In the genomic region with DNA sequence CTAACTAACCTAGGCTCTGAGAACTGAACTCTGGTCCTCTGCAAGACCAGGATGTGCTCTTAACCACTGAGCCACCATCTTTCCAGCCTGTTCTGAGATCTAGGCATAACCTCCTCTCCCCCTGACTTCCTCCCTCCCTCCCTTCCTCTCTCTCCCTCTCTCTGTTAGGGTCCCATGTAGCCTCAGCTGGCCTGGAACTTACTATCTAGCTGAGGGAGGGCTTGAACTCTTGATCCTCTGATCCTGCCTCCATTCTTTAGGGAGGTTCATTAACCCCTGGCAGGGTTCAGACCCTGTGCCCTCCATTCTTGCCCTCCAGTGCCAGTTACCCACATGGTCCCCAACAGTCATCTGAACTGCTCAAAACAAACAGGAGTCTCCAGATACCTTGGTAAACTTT, we compare ENCODE assay signal across 21 mouse cellular contexts.
"Had no signal": no experiment of that assay in that cellular context is flagged by ENCODE, and none has a peak within 500 bp of the region (broad histone marks: within the 10 kb centered on the region; RNA-seq: fewer than 3 reads in every experiment).

No protein-coding gene starts in this region.

- H3K4me3 ChIP-seq: limb, embryonic 12.5 days; limb, embryonic 15.5 days; liver, embryonic 12.5 days; liver, embryonic 15.5 days; midbrain, embryonic 12.5 days; midbrain, embryonic 15.5 days; neural tube, embryonic 13.5 days; stomach, embryonic 15.5 days had no signal

- H3K27ac ChIP-seq: kidney, postnatal 0 days; limb, embryonic 12.5 days; limb, embryonic 15.5 days; liver, embryonic 12.5 days; liver, embryonic 15.5 days; macrophage; midbrain, embryonic 12.5 days; midbrain, embryonic 15.5 days had no signal

- H3K36me3 ChIP-seq: liver, embryonic 15.5 days; midbrain, embryonic 15.5 days had no signal

- H3K9ac ChIP-seq: limb, embryonic 12.5 days; limb, embryonic 15.5 days; liver, embryonic 12.5 days; liver, embryonic 15.5 days; lung, embryonic 14.5 days; midbrain, embryonic 12.5 days; midbrain, embryonic 15.5 days; neural tube, embryonic 13.5 days; stomach, embryonic 15.5 days had no signal

- H3K4me2 ChIP-seq: limb, embryonic 12.5 days; limb, embryonic 15.5 days; liver, embryonic 12.5 days; liver, embryonic 15.5 days; lung, embryonic 14.5 days; midbrain, embryonic 12.5 days; midbrain, embryonic 15.5 days; neural tube, embryonic 13.5 days; stomach, embryonic 15.5 days had no signal

- H3K27me3 ChIP-seq: limb, embryonic 12.5 days; limb, embryonic 15.5 days; liver, embryonic 12.5 days; liver, embryonic 15.5 days; midbrain, embryonic 12.5 days; midbrain, embryonic 15.5 days; neural tube, embryonic 13.5 days; stomach, embryonic 15.5 days had no signal

- DNase-seq: kidney, adult 18-20 months; kidney, adult 9 months; kidney, postnatal 36 days; left cerebral cortex, postnatal 4 days; lung, embryonic 14.5 days; retina, postnatal 1 day; right cerebral cortex, postnatal 25 days; spleen, adult 18-20 months; thymus, adult 2 months; thymus, postnatal 25 days had no signal

- ATAC-seq: liver, embryonic 12.5 days; lung, postnatal 0 days; midbrain, embryonic 15.5 days had no signal

- H3K9me3 ChIP-seq: limb, embryonic 12.5 days; limb, embryonic 15.5 days; liver, embryonic 12.5 days; liver, embryonic 15.5 days; midbrain, embryonic 12.5 days; midbrain, embryonic 15.5 days; neural tube, embryonic 13.5 days; stomach, embryonic 15.5 days had no signal
